ENCODE assay signal across 20 mouse cellular contexts in genomic region chr6:56732545-56732944, GRCm38 (mm10). TPM values are rescaled to one million over a fixed set of nuclear protein-coding genes. Genes with fewer than 3 reads are reported as not detected.
DNase-seq lines count a peak whose midpoint lies in the region; ATAC-seq and TF ChIP-seq lines count a peak whose summit lies in the region.
"Had no signal": no experiment of that assay in that cellular context is flagged by ENCODE, and none has a peak within 500 bp of the region (broad histone marks: within the 10 kb centered on the region; RNA-seq: fewer than 3 reads in every experiment).

No protein-coding gene starts in this region.

- H3K9me3 ChIP-seq in forebrain, embryonic 14.5 days (replicated peaks; ENCODE audit: control insufficient read depth, low read length), result no peaks in the 10 kb centered on the region
- no peaks in the 10 kb centered on the region for H3K9me3 ChIP-seq in forebrain, embryonic 11.5 days (ENCODE audit: control insufficient read depth, low read length)
- H3K9me3 ChIP-seq: embryonic facial prominence, embryonic 12.5 days; heart, embryonic 12.5 days; hindbrain, embryonic 15.5 days had no signal

- peaks cover 69% of the 10 kb centered on the region for H3K36me3 ChIP-seq in forebrain, embryonic 14.5 days (ENCODE audit: control insufficient read depth, insufficient read depth, low read length)
- peaks cover 5% of the 10 kb centered on the region; the same call in 1 of the 2 replicates for H3K36me3 ChIP-seq in forebrain, embryonic 11.5 days (ENCODE audit: control insufficient read depth, insufficient read depth, low read length)

- H3K9ac ChIP-seq in forebrain, embryonic 14.5 days (ENCODE audit: low read length), result no peak overlapping the region
- H3K9ac ChIP-seq in forebrain, embryonic 11.5 days (ENCODE audit: low read length), result no peak overlapping the region
- H3K9ac ChIP-seq: embryonic facial prominence, embryonic 12.5 days; heart, embryonic 12.5 days; hindbrain, embryonic 15.5 days had no signal

- no peak overlapping the region for H3K4me3 ChIP-seq in forebrain, embryonic 14.5 days (ENCODE audit: low read depth, low read length)
- H3K4me3 ChIP-seq in forebrain, embryonic 11.5 days (ENCODE audit: low read depth, low read length), result no peak overlapping the region
- H3K4me3 ChIP-seq in embryonic fibroblast, embryonic 13.5 days (ENCODE audit: insufficient read depth, low read length), result no peak overlapping the region
- H3K4me3 ChIP-seq: embryonic facial prominence, embryonic 12.5 days; gastrocnemius, adult 2 months; heart, embryonic 12.5 days; hindbrain, embryonic 15.5 days had no signal

- intact Hi-C loops in heart, postnatal 25 days (cut with DNase I), result no loop called here

- no peaks in the 10 kb centered on the region for H3K27me3 ChIP-seq in forebrain, embryonic 14.5 days (replicated peaks; ENCODE audit: control insufficient read depth, insufficient read depth, low read length)
- no peaks in the 10 kb centered on the region for H3K27me3 ChIP-seq in forebrain, embryonic 11.5 days (ENCODE audit: control insufficient read depth, insufficient read depth, low read length)
- H3K27me3 ChIP-seq: CH12.LX; embryonic facial prominence, embryonic 12.5 days; heart, embryonic 12.5 days; hindbrain, embryonic 15.5 days; Patski had no signal

- DNase-seq in forebrain, embryonic 14.5 days (ENCODE audit: low spot score), result peak; percentile 50
- DNase-seq in forebrain, embryonic 11.5 days (ENCODE audit: low spot score), result no peak
- DNase-seq in layer of hippocampus, postnatal 14 days (ENCODE audit: low spot score in 2 of 2), result peak; percentile 9 to 19
- DNase-seq in layer of hippocampus, postnatal 10 days (ENCODE audit: low spot score in 2 of 2), result no peak
- DNase-seq in brain, adult 2 months (ENCODE audit: low read depth, low spot score), result peak; percentile 79
- no peak for DNase-seq in heart, postnatal 25 days (ENCODE audit: low spot score)
- DNase-seq: adrenal gland, postnatal 14 days; cerebellum, adult 11 months; cerebellum, adult 9-10 months; gastrocnemius, adult 2 months; gastrocnemius, postnatal 25 days; heart, postnatal 36 days had no signal

- no peaks in the 10 kb centered on the region for H3K4me1 ChIP-seq in forebrain, embryonic 14.5 days (ENCODE audit: control insufficient read depth, insufficient read depth, low read length)
- no peaks in the 10 kb centered on the region for H3K4me1 ChIP-seq in forebrain, embryonic 11.5 days (replicated peaks; ENCODE audit: control insufficient read depth, insufficient read depth, low read length)
- H3K4me1 ChIP-seq in embryonic fibroblast, embryonic 13.5 days (ENCODE audit: control insufficient read depth, insufficient read depth, low read length), result no peaks in the 10 kb centered on the region
- H3K4me1 ChIP-seq: embryonic facial prominence, embryonic 12.5 days; heart, embryonic 12.5 days; hindbrain, embryonic 15.5 days had no signal

- no peak for TF ChIP-seq POLR2A in embryonic fibroblast, embryonic 13.5 days (IDR thresholded peaks at IDR 0.05; ENCODE audit: low read depth, low read length)

- TF ChIP-seq CTCF in embryonic fibroblast, embryonic 13.5 days (IDR thresholded peaks at IDR 0.05; ENCODE audit: borderline replicate concordance, insufficient read depth, low read length), result no peak

- 61% methylated on average over 2 of the region's 2 CpGs for WGBS in forebrain, embryonic 14.5 days
- 83% methylated on average over 2 of the region's 2 CpGs for WGBS in forebrain, embryonic 11.5 days

- ATAC-seq in forebrain, embryonic 14.5 days, result peak; percentile 50; the same call in 1 of the 2 replicates
- no peak for ATAC-seq in forebrain, embryonic 11.5 days (replicated peaks; ENCODE audit: low FRiP score)
- ATAC-seq: activated CD4-positive, CD25-positive, alpha-beta regulatory T cell, adult 4 months; intestine, embryonic 16.5 days; Patski had no signal

- H3K4me2 ChIP-seq in forebrain, embryonic 14.5 days (ENCODE audit: low read length), result no peak overlapping the region
- H3K4me2 ChIP-seq in forebrain, embryonic 11.5 days (ENCODE audit: low read depth, low read length, severe bottlenecking), result no peak overlapping the region
- H3K4me2 ChIP-seq: embryonic facial prominence, embryonic 12.5 days; heart, embryonic 12.5 days; hindbrain, embryonic 15.5 days had no signal

- H3K27ac ChIP-seq in forebrain, embryonic 14.5 days (ENCODE audit: low read depth, low read length), result no peak overlapping the region
- no peak overlapping the region for H3K27ac ChIP-seq in forebrain, embryonic 11.5 days (ENCODE audit: low read depth, low read length)
- peak overlapping the region; percentile 9; the same call in 1 of the 2 replicates for H3K27ac ChIP-seq in embryonic fibroblast, embryonic 13.5 days (ENCODE audit: insufficient read depth, low read length)
- H3K27ac ChIP-seq: embryonic facial prominence, embryonic 12.5 days; gastrocnemius, adult 2 months; hindbrain, embryonic 15.5 days had no signal

RNA-seq across cellular contexts. Expression of gene Avl9, which starts 17.8 kb away (rescaled TPM):
- polyA plus RNA-seq in forebrain, embryonic 14.5 days (2014; fragmentation: Nextera tagmentation; extraction: Ambion mirVana), result 40.3 and 51.8 TPM in 2 replicates
- polyA plus RNA-seq in forebrain, embryonic 11.5 days (2014; fragmentation: Nextera tagmentation; extraction: Ambion mirVana), result 29.6 and 32.2 TPM in 2 replicates
- 10 to 100 TPM; 32.9 to 34.3 TPM for total RNA-seq in layer of hippocampus, postnatal 14 days (2021)
- total RNA-seq in layer of hippocampus, postnatal 10 days (2021), result 10 to 100 TPM; 36.7 to 39.0 TPM
- 13.2 and 14.8 TPM in 2 replicates for polyA plus RNA-seq in embryonic fibroblast, embryonic 13.5 days (2011; ENCODE audit: insufficient read length, low read depth, missing spikeins)
- 1 to 10 TPM; 6.0 to 6.9 TPM for total RNA-seq in heart, postnatal 25 days (2021)

RNA-seq across cellular contexts. Expression of gene Lsm5, which starts 28.0 kb away (rescaled TPM):
- polyA plus RNA-seq in forebrain, embryonic 14.5 days (2014; fragmentation: Nextera tagmentation; extraction: Ambion mirVana), result 113 and 121 TPM in 2 replicates
- polyA plus RNA-seq in forebrain, embryonic 11.5 days (2014; fragmentation: Nextera tagmentation; extraction: Ambion mirVana), result 194 and 245 TPM in 2 replicates
- 10 to 100 TPM; 22.3 to 22.8 TPM for total RNA-seq in layer of hippocampus, postnatal 14 days (2021)
- 10 to 100 TPM; 31.2 to 33.3 TPM for total RNA-seq in layer of hippocampus, postnatal 10 days (2021)
- polyA plus RNA-seq in embryonic fibroblast, embryonic 13.5 days (2011; ENCODE audit: insufficient read length, low read depth, missing spikeins), result 92.4 and 119 TPM in 2 replicates
- total RNA-seq in heart, postnatal 25 days (2021), result 10 to 100 TPM; 14.9 to 17.3 TPM

Comparison
In these comparisons a context has a peak if more than half of its experiments do, and no peak if none do; other contexts are left out.
1. DNase-seq: peak in forebrain, embryonic 14.5 days (single experiment), layer of hippocampus, postnatal 14 days (2 of 2) and brain, adult 2 months (single experiment); none in forebrain, embryonic 11.5 days (single experiment), layer of hippocampus, postnatal 10 days (0 of 2) and heart, postnatal 25 days (single experiment).
2. RNA of gene Avl9, which starts 17.8 kb away (total RNA-seq): 36.7 to 39.0 TPM in layer of hippocampus, postnatal 10 days and 32.9 to 34.3 TPM in layer of hippocampus, postnatal 14 days; 6.0 to 6.9 TPM in heart, postnatal 25 days; every median in the first group is over 4 times any median in the second.